9 mouse cellular contexts compared by ENCODE assay signal in genomic region chr6:86921880-86922279, GRCm38 (mm10).
DNase-seq lines count a peak whose midpoint lies in the region; ATAC-seq lines count a peak whose summit lies in the region.
"Had no signal": no experiment of that assay in that cellular context is flagged by ENCODE, and none has a peak within 500 bp of the region (broad histone marks: within the 10 kb centered on the region; RNA-seq: fewer than 3 reads in every experiment).

No protein-coding gene starts in this region.

- H3K36me3 ChIP-seq in embryonic facial prominence, embryonic 10.5 days (replicated peaks), result peaks cover 17% of the 10 kb centered on the region
- peaks cover 15% of the 10 kb centered on the region for H3K36me3 ChIP-seq in heart, embryonic 14.5 days (ENCODE audit: control insufficient read depth, insufficient read depth, low read length)
- 0 out of 2 replicates have a peak, but pooled peaks cover 13% of the 10 kb centered on the region for H3K36me3 ChIP-seq in lung, embryonic 15.5 days

- WGBS in embryonic facial prominence, embryonic 10.5 days, result 18% methylated on average over 4 of the region's 4 CpGs
- WGBS in heart, embryonic 14.5 days, result 14% methylated on average over 4 of the region's 4 CpGs
- WGBS in lung, embryonic 15.5 days, result 15% methylated on average over 4 of the region's 4 CpGs

- H3K4me1 ChIP-seq in embryonic facial prominence, embryonic 10.5 days, result no peaks in the 10 kb centered on the region
- H3K4me1 ChIP-seq in heart, embryonic 14.5 days (ENCODE audit: control insufficient read depth in 2 of 2, insufficient read depth in 2 of 2, low read length in 2 of 2), result peaks cover 15 to 24% of the 10 kb centered on the region in 2 experiments
- peaks cover 14% of the 10 kb centered on the region for H3K4me1 ChIP-seq in lung, embryonic 15.5 days

- no peaks in the 10 kb centered on the region for H3K9me3 ChIP-seq in embryonic facial prominence, embryonic 10.5 days
- no peaks in the 10 kb centered on the region for H3K9me3 ChIP-seq in heart, embryonic 14.5 days (ENCODE audit: control insufficient read depth, low read length)
- H3K9me3 ChIP-seq in lung, embryonic 15.5 days, result no peaks in the 10 kb centered on the region
- H3K9me3 ChIP-seq: megakaryocyte, embryonic 14.5 days had no signal

- H3K4me2 ChIP-seq in heart, embryonic 14.5 days (ENCODE audit: low read length), result no peak overlapping the region
- H3K4me2 ChIP-seq in lung, embryonic 15.5 days, result no peak overlapping the region

- H3K27me3 ChIP-seq in embryonic facial prominence, embryonic 10.5 days (replicated peaks; ENCODE audit: low read depth, poor library complexity, severe bottlenecking), result no peaks in the 10 kb centered on the region
- H3K27me3 ChIP-seq in heart, embryonic 14.5 days (ENCODE audit: control insufficient read depth, insufficient read depth, low read length), result no peaks in the 10 kb centered on the region
- H3K27me3 ChIP-seq in lung, embryonic 15.5 days, result no peaks in the 10 kb centered on the region
- H3K27me3 ChIP-seq: megakaryocyte, embryonic 14.5 days had no signal

- peak; percentile 53 for ATAC-seq in frontal cortex, adult (ENCODE audit: low TSS enrichment)
- peak; percentile 56; the same call in 1 of the 2 replicates for ATAC-seq in heart, embryonic 14.5 days (ENCODE audit: insufficient number of reproducible peaks, insufficient read depth, low FRiP score, low read depth)
- peak; percentile 69 for ATAC-seq in lung, embryonic 15.5 days (ENCODE audit: borderline replicate concordance, extremely low read depth, low FRiP score, low TSS enrichment)

- DNase-seq in frontal cortex, postnatal 14 days (ENCODE audit: low spot score in 2 of 2), result no peak
- peak; percentile 79 for DNase-seq in adrenal gland, postnatal 14 days
- peak; percentile 61 for DNase-seq in embryonic facial prominence, embryonic 10.5 days (ENCODE audit: low spot score)
- DNase-seq in kidney, postnatal 25 days, result peak; percentile 72 to 77
- DNase-seq in skeletal muscle tissue, adult 2 months (ENCODE audit: low read depth, low spot score), result peak; percentile 71

- H3K9ac ChIP-seq in heart, embryonic 14.5 days (ENCODE audit: low read length), result no peak overlapping the region
- no peak overlapping the region for H3K9ac ChIP-seq in lung, embryonic 15.5 days

- H3K27ac ChIP-seq in embryonic facial prominence, embryonic 10.5 days (replicated peaks), result no peak overlapping the region
- H3K27ac ChIP-seq in heart, embryonic 14.5 days (replicated peaks in 1 of 2; ENCODE audit: control insufficient read depth in 1 of 2, insufficient read depth in 1 of 2, low read depth in 2 of 2, low read length in 2 of 2), result no peak overlapping the region
- no peak overlapping the region for H3K27ac ChIP-seq in lung, embryonic 15.5 days

- H3K4me3 ChIP-seq in embryonic facial prominence, embryonic 10.5 days, result no peak overlapping the region
- no peak overlapping the region for H3K4me3 ChIP-seq in heart, embryonic 14.5 days (ENCODE audit: control insufficient read depth in 1 of 2, insufficient read depth in 1 of 2, low read depth in 1 of 2, low read length in 2 of 2)
- H3K4me3 ChIP-seq in lung, embryonic 15.5 days, result no peak overlapping the region
- H3K4me3 ChIP-seq: megakaryocyte, embryonic 14.5 days had no signal

Comparison
In these comparisons a context has a peak if more than half of its experiments do, and no peak if none do; other contexts are left out.
1. DNase-seq: peak in adrenal gland, postnatal 14 days (single experiment), embryonic facial prominence, embryonic 10.5 days (single experiment), kidney, postnatal 25 days (2 of 2) and skeletal muscle tissue, adult 2 months (single experiment); none in frontal cortex, postnatal 14 days (0 of 2).
2. Peak in every context shown above with its lines, with median percentiles within 50 percentile points of each other: ATAC-seq.